Mouse (Mus musculus) intestine, postnatal 0 days (tissue): ENCODE results near the gene Tmem160. TPM values are rescaled to one million over a fixed set of nuclear protein-coding genes. Genes with fewer than 3 reads are reported as not detected.

Experiments
- ATAC-seq: fragments of 200-750 bp; cut with Nextera tagmentation; 2 replicates; pipeline ENCODE4 v1.8.0; 2017; ENCODE audit warnings: mild to moderate bottlenecking, moderate TSS enrichment, moderate library complexity
- H3K27ac ChIP-seq: fragments of 300-500 bp; sonication (generic); 2 replicates; pipeline ENCODE4 v1.5.1; 2014; ENCODE audit warnings: mild to moderate bottlenecking, low read depth, low read length, moderate library complexity
- H3K27me3 ChIP-seq: fragments of 300-500 bp; sonication (generic); replicated peaks from 2 replicates; pipeline ENCODE4 v1.6.1; 2014; ENCODE audit warnings: low read length, mixed read lengths; ENCODE audit not compliant: control insufficient read depth, insufficient read depth
- H3K36me3 ChIP-seq: fragments of 300-500 bp; sonication (generic); 2 replicates; pipeline ENCODE4 v1.6.1; 2014; ENCODE audit warnings: mild to moderate bottlenecking, moderate library complexity; ENCODE audit not compliant: control insufficient read depth, insufficient read depth
- H3K4me1 ChIP-seq: fragments of 300-500 bp; sonication (generic); replicated peaks from 2 replicates; pipeline ENCODE4 v1.6.1; 2014; ENCODE audit warnings: antibody characterized with exemption, low read length, mixed read lengths; ENCODE audit not compliant: control insufficient read depth, insufficient read depth
- H3K4me2 ChIP-seq: fragments of 300-500 bp; sonication (generic); replicated peaks from 2 replicates; pipeline ENCODE4 v1.6.1; 2014; ENCODE audit warnings: low read depth, mild to moderate bottlenecking, moderate library complexity
- H3K4me3 ChIP-seq: fragments of 300-500 bp; sonication (generic); 2 replicates; pipeline ENCODE4 v1.5.1; 2014; ENCODE audit warnings: low read depth, low read length
- H3K9ac ChIP-seq: fragments of 300-500 bp; sonication (generic); 2 replicates; pipeline ENCODE4 v1.6.1; 2014; ENCODE audit warnings: mild to moderate bottlenecking, low read depth, low read length
- H3K9me3 ChIP-seq: fragments of 300-500 bp; sonication (generic); 2 replicates; pipeline ENCODE4 v1.6.1; 2016; ENCODE audit warnings: mixed run types; ENCODE audit not compliant: control insufficient read depth
- CTCF ChIP-seq: sonication (generic); IDR thresholded peaks from 2 replicates; pipeline ENCODE4 v1.5.1; 2016; ENCODE audit warnings: low read depth, mild to moderate bottlenecking, control low read depth, antibody characterized with exemption, moderate library complexity
- WGBS: fragments of 180-500 bp; shearing (Covaris S2); extraction: QIAGEN DNeasy Blood & Tissue Kit; methylation state at CpG from one replicate; pipeline ENCODE4 v1.1.7; 2014; 5-methylcytosine and 5-hydroxymethylcytosine counted together
- polyA plus RNA-seq: library from polyadenylated mRNA; unstranded; fragments of >200 nt; fragmentation: Nextera tagmentation; extraction: Ambion mirVana; gene quantifications from 2 replicates; pipeline ENCODE4 v1.2.1, GENCODE M21; 2015

The Tmem160 gene
- polyA plus RNA-seq, 1 experiment from 2014 or later: 124 TPM

DNA sequence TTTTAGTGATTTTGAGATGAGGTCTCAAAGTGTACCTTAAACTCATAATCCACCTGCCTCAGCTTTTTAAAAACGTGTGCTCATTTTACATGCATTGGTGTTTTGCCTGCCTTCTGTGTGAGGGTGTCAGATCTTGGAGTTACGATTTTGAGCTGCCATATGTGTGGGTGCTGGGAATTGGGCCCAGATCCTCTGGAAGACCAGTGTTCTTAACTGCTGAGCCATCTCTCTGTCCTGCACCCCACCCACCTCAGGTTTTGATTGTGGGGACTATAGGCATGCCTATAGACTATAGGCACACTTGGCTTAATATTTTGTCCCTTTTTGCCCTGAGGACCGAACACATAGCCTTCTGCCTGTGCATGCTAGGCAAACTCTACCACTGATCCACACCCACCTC is 39.6 kb downstream of the Tmem160 start:
- no peaks in the 10 kb centered on the region for H3K4me1 ChIP-seq
- H3K27ac ChIP-seq: no peak overlapping the region
- ATAC-seq: no peak
- no peak overlapping the region for H3K9ac ChIP-seq
- H3K27me3 ChIP-seq: no peaks in the 10 kb centered on the region
- H3K4me2 ChIP-seq: no peak overlapping the region
- peaks cover 9% of the 10 kb centered on the region for H3K36me3 ChIP-seq
- H3K9me3 ChIP-seq: no peaks in the 10 kb centered on the region
- no peak overlapping the region for H3K4me3 ChIP-seq
- WGBS: 65% methylated on average over 3 of the region's 3 CpGs
- no peak for TF ChIP-seq CTCF

GRCm38 (mm10) chr7:16493361-16493760 is 40.8 kb downstream of the Tmem160 start:
- Histone ChIP-seq H3K27ac (no peak overlapping the region), H3K27me3 (no peaks in the 10 kb centered on the region), H3K4me1 (no peaks in the 10 kb centered on the region), H3K4me2 (no peak overlapping the region), H3K9ac (no peak overlapping the region), H3K4me3 (no peak overlapping the region), H3K9me3 (no peaks in the 10 kb centered on the region), H3K36me3 (peaks cover 21% of the 10 kb centered on the region)
- TF ChIP-seq CTCF: peak; percentile 75
- ATAC-seq: no peak; the same call in 1 of the 2 replicates
- WGBS: 40% methylated on average over 2 of the region's 2 CpGs

DNA sequence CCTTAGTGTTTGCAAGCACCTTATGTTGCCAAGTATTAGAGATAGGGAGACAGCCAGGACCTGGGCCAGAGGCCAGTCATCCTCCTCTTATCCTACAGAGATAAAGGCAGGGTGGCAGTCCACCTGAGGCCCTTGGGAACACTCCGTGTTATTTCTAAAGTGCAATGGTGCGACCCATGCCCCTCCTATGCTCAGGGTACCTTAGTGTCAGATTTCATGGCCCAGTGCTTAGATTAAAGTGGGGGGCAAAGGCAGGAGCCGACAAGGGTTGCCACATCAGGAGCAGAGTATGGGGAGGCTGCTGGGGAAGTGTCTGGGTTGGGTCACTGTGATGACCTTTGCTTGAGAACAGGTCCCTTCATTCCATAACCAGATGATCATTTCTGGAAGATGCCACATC is 43.7 kb downstream of the Tmem160 start:
- Histone ChIP-seq H3K4me1 (no peaks in the 10 kb centered on the region), H3K4me3 (no peak overlapping the region), H3K4me2 (no peak overlapping the region), H3K9ac (no peak overlapping the region), H3K9me3 (no peaks in the 10 kb centered on the region), H3K27ac (no peak overlapping the region), H3K27me3 (no peaks in the 10 kb centered on the region), H3K36me3 (peaks cover 24% of the 10 kb centered on the region)
- no peak for TF ChIP-seq CTCF
- 70% methylated on average over 3 of the region's 3 CpGs for WGBS
- ATAC-seq: no peak

- no peak for ATAC-seq
Measured at GRCm38 (mm10) chr7:16499671-16500104, 47.1 kb downstream of the Tmem160 start.

GRCm38 (mm10) chr7:16501571-16501970 is 49.0 kb downstream of the Tmem160 start:
- H3K4me2 ChIP-seq: no peak overlapping the region
- no peaks in the 10 kb centered on the region for H3K9me3 ChIP-seq
- no peak overlapping the region for H3K27ac ChIP-seq
- TF ChIP-seq CTCF: no peak
- H3K36me3 ChIP-seq: peaks cover 61% of the 10 kb centered on the region
- 95% methylated on average over 4 of the region's 4 CpGs for WGBS
- no peak for ATAC-seq
- H3K27me3 ChIP-seq: no peaks in the 10 kb centered on the region
- no peaks in the 10 kb centered on the region for H3K4me1 ChIP-seq
- no peak overlapping the region for H3K9ac ChIP-seq
- no peak overlapping the region for H3K4me3 ChIP-seq

More at GRCm38 (mm10) chr7:16499671-16500104, 47.1 kb downstream of the Tmem160 start:
- H3K9me3 ChIP-seq: no peaks in the 10 kb centered on the region
- H3K9ac ChIP-seq: no peak overlapping the region
- H3K27me3 ChIP-seq: no peaks in the 10 kb centered on the region
- no peak overlapping the region for H3K4me3 ChIP-seq
- no peak overlapping the region for H3K27ac ChIP-seq
- no peak for TF ChIP-seq CTCF
- 87% methylated on average over 6 of the region's 6 CpGs for WGBS
- no peak overlapping the region for H3K4me2 ChIP-seq
- H3K4me1 ChIP-seq: no peaks in the 10 kb centered on the region
- peaks cover 48% of the 10 kb centered on the region for H3K36me3 ChIP-seq

DNA sequence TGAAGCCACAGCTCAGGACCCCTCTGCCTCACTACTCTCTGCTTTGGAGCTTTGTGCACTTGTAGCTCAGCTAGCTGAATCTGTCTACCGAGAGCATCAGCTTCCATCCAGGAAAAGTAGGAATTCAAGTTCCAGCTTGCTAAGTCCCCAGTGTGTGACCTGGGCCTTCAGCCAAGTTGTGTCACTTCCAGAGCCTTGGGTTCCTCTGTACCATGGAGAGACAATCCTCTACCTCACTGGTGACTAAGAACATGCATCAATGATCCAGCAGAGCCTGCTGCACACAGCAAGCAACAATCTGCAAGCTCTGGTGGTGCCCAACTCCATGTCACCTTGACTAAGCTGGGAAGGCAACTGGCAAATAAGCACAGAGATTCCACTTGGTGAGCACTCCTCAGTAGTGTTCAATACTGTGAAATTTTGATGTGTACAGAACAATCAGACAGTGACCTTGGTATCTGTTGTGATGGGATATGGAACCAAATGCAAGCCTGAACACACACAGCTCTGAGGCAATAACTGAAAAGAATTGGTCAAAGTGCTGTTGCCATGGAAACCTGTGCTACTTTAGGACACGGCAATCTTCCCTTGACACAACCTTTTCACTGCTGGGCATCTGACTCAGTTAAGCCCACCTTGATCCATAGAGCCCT is 52.1 kb downstream of the Tmem160 start:
- no peak for TF ChIP-seq CTCF
- WGBS: 54% methylated on average over 2 of the region's 2 CpGs
- no peaks in the 10 kb centered on the region for H3K4me1 ChIP-seq
- no peak for ATAC-seq
- no peak overlapping the region for H3K4me3 ChIP-seq
- no peak overlapping the region for H3K4me2 ChIP-seq
- peaks cover 41% of the 10 kb centered on the region; the same call in 1 of the 2 replicates for H3K36me3 ChIP-seq
- H3K27me3 ChIP-seq: no peaks in the 10 kb centered on the region
- no peaks in the 10 kb centered on the region for H3K9me3 ChIP-seq
- no peak overlapping the region for H3K9ac ChIP-seq
- H3K27ac ChIP-seq: no peak overlapping the region

Other genes with a start within 250 kb of the Tmem160 start
- gene Dhx34, start 230.7 kb upstream of the Tmem160 start, polyA plus RNA-seq: 7.3 and 9.0 TPM in 2 replicates
- 0.16 and 0.26 TPM in 2 replicates for gene C5ar2, start 208.6 kb upstream of the Tmem160 start, polyA plus RNA-seq
- 2.1 TPM in 2 replicates for gene C5ar1, start 193.2 kb upstream of the Tmem160 start, polyA plus RNA-seq
- gene Inafm1, start 179.2 kb upstream of the Tmem160 start, polyA plus RNA-seq: 24.1 and 24.8 TPM in 2 replicates
- gene Ccdc9, start 166.0 kb upstream of the Tmem160 start, polyA plus RNA-seq: 14.2 and 14.8 TPM in 2 replicates
- gene Bbc3, start 144.4 kb upstream of the Tmem160 start, polyA plus RNA-seq: 6.6 and 7.0 TPM in 2 replicates
- gene Sae1, start 65.0 kb upstream of the Tmem160 start, polyA plus RNA-seq: 90.7 and 91.5 TPM in 2 replicates
- 12.9 and 13.5 TPM in 2 replicates for gene Zc3h4, start 51.9 kb upstream of the Tmem160 start, polyA plus RNA-seq
- gene Npas1, start 24.9 kb downstream of the Tmem160 start, polyA plus RNA-seq: 0.22 and 0.27 TPM in 2 replicates
- gene Arhgap35, start 162.2 kb downstream of the Tmem160 start, polyA plus RNA-seq: 3.3 and 3.4 TPM in 2 replicates
- gene Ceacam15, start 222.9 kb downstream of the Tmem160 start, polyA plus RNA-seq: not detected in 2 replicates